Mouse (Mus musculus) liver, embryonic 14.5 days (tissue): ENCODE data around the gene Smagp. TPM values are rescaled to one million over a fixed set of nuclear protein-coding genes. Genes with fewer than 3 reads are reported as not detected.
A peak's percentile ranks its signal among the peaks of the same experiment; 100 is the strongest.

Source experiments
- ATAC-seq: fragments of 200-750 bp; cut with Nextera tagmentation; 2 replicates; pipeline ENCODE4 v1.8.0; 2017; ENCODE audit warnings: moderate number of reproducible peaks, mild to moderate bottlenecking, moderate library complexity; ENCODE audit not compliant: insufficient read depth
- DNase-seq, 3 experiments: peaks; one replicate each; pipeline ENCODE4 v3.0.0-alpha.2; 2012 to 2013; ENCODE audit warnings: low read depth in 3 of 3, low spot score in 3 of 3
- H3K27ac ChIP-seq: fragments of 300-500 bp; sonication (generic); 2 replicates; pipeline ENCODE4 v1.5.1; 2014; ENCODE audit warnings: moderate library complexity, mild to moderate bottlenecking, control low read depth, inconsistent platforms
- H3K27me3 ChIP-seq: fragments of 300-500 bp; sonication (generic); 2 replicates; pipeline ENCODE4 v1.6.1; 2014; ENCODE audit warnings: mild to moderate bottlenecking, low read length, moderate library complexity; ENCODE audit not compliant: control insufficient read depth, insufficient read depth
- H3K36me3 ChIP-seq: fragments of 300-500 bp; sonication (generic); replicated peaks from 2 replicates; pipeline ENCODE4 v1.6.1; 2014; ENCODE audit warnings: low read depth; ENCODE audit not compliant: control insufficient read depth, insufficient read depth
- H3K4me1 ChIP-seq, 2 experiments: fragments of 200-500 bp in 1 of 2; fragments of 300-500 bp in 1 of 2; sonication (generic) in 1 of 2; replicated peaks; 2 replicates each; pipeline ENCODE4 v1.6.1; 2012 to 2014; ENCODE audit warnings: antibody characterized with exemption in 1 of 2, inconsistent platforms in 1 of 2, low read length in 1 of 2; ENCODE audit not compliant: control insufficient read depth in 2 of 2, insufficient read depth in 2 of 2
- H3K4me2 ChIP-seq: fragments of 300-500 bp; sonication (generic); 2 replicates; pipeline ENCODE4 v1.6.1; 2014; ENCODE audit warnings: low read depth, mild to moderate bottlenecking, control low read depth, moderate library complexity
- H3K4me3 ChIP-seq, 2 experiments: fragments of 200-500 bp in 1 of 2; fragments of 300-500 bp in 1 of 2; sonication (generic) in 1 of 2; 2 replicates each; pipeline ENCODE4 v1.5.1; 2012 to 2014; ENCODE audit warnings: low read depth in 2 of 2, low read length in 2 of 2, mild to moderate bottlenecking in 2 of 2, control low read depth in 1 of 2, inconsistent platforms in 1 of 2, moderate library complexity in 1 of 2; ENCODE audit not compliant: insufficient read depth in 1 of 2
- H3K9ac ChIP-seq: fragments of 300-500 bp; sonication (generic); replicated peaks from 2 replicates; pipeline ENCODE4 v1.6.1; 2014; ENCODE audit warnings: mild to moderate bottlenecking, control low read depth, moderate library complexity
- H3K9me3 ChIP-seq: fragments of 300-500 bp; sonication (generic); 2 replicates; pipeline ENCODE4 v1.6.1; 2016; ENCODE audit warnings: low read length, mixed read lengths; ENCODE audit not compliant: control insufficient read depth
- CTCF ChIP-seq: IDR thresholded peaks from 2 replicates; pipeline ENCODE4 v1.5.1; 2016; ENCODE audit warnings: antibody characterized with exemption, low read depth, control low read depth
- EP300 ChIP-seq: IDR thresholded peaks from 2 replicates; pipeline ENCODE4 v1.6.1; 2016; ENCODE audit warnings: antibody characterized with exemption, low read depth
- WGBS: fragments of 180-500 bp; shearing (Covaris S2); extraction: QIAGEN DNeasy Blood & Tissue Kit; methylation state at CpG from one replicate; pipeline ENCODE4 v1.1.7; 2014; ENCODE audit not compliant: insufficient replicate concordance; 5-methylcytosine and 5-hydroxymethylcytosine counted together
- polyA plus RNA-seq, 2 experiments: library from polyadenylated mRNA; depleted of rRNA in 1 of 2; stranded (reverse) in 1 of 2; unstranded in 1 of 2; fragments of >200 nt; fragmentation: Nextera tagmentation in 1 of 2; extraction: Ambion mirVana in 1 of 2; gene quantifications; 2 replicates each; pipeline versions ENCODE4 v1.2.1 to v1.2.3; 2012 to 2014

Gene Smagp
- polyA plus RNA-seq, 2 experiments, result 6.8 to 7.3 TPM

- Histone ChIP-seq H3K4me3 (peak overlapping the region; percentile 77 to 79), H3K4me1 (peaks cover 11 to 17% of the 10 kb centered on the region in 2 experiments), H3K4me2 (peak overlapping the region; percentile 78), H3K27ac (peak overlapping the region; percentile 94), H3K27me3 (no peaks in the 10 kb centered on the region), H3K36me3 (peaks cover 41% of the 10 kb centered on the region), H3K9ac (peak overlapping the region; percentile 96), H3K9me3 (no peaks in the 10 kb centered on the region)
- peak; percentile 78 to 83 (median 81) for DNase-seq
- peak; percentile 72 for ATAC-seq
- WGBS, result under 1% methylated on average over 41 of the region's 43 CpGs
- no peak; the same call in 1 of the 2 replicates for TF ChIP-seq EP300
- no peak for TF ChIP-seq CTCF
Observed at GRCm38 (mm10) chr15:100615825-100616220, 20.9 kb downstream of the Smagp start.

GRCm38 (mm10) chr15:100614996-100615824 lies 21.5 kb downstream of the Smagp start, which contains the start of gene Dazap2:
Dazap2 (plus strand) TSS chr15:100615349.
- Histone ChIP-seq H3K36me3 (peaks cover 35% of the 10 kb centered on the region), H3K27me3 (no peaks in the 10 kb centered on the region), H3K27ac (peak within 1 kb of the TSS; percentile 94), H3K9ac (peak within 1 kb of the TSS; percentile 96), H3K4me3 (peak within 1 kb of the TSS; percentile 77 to 81), H3K4me1 (peaks cover 11 to 17% of the 10 kb centered on the region in 2 experiments), H3K9me3 (no peaks in the 10 kb centered on the region), H3K4me2 (peak within 1 kb of the TSS; percentile 87)
- WGBS, result under 1% methylated on average over 98 of the region's 99 CpGs
- DNase-seq (peak; percentile 94 to 98 (median 96)), ATAC-seq (peak; percentile 81)
- no peak for TF ChIP-seq EP300
- TF ChIP-seq CTCF, result no peak

- Histone ChIP-seq H3K27ac (peak overlapping the region; percentile 83), H3K36me3 (peaks cover 27% of the 10 kb centered on the region), H3K27me3 (no peaks in the 10 kb centered on the region), H3K4me2 (peak overlapping the region; percentile 87), H3K4me1 (peaks cover 11 to 17% of the 10 kb centered on the region in 2 experiments), H3K9me3 (no peaks in the 10 kb centered on the region), H3K4me3 (peak overlapping the region; percentile 74 to 81), H3K9ac (peak overlapping the region; percentile 78)
- WGBS, result 12% methylated on average over 43 of the region's 43 CpGs
- ATAC-seq, result peak; percentile 56
- TF ChIP-seq EP300 (no peak), CTCF (no peak)
- DNase-seq, result peak in 2 of 3 experiments; percentile 19 to 36
Observed at GRCm38 (mm10) chr15:100614218-100614995, 22.3 kb downstream of the Smagp start.

- Histone ChIP-seq H3K9me3 (no peaks in the 10 kb centered on the region), H3K27me3 (no peaks in the 10 kb centered on the region), H3K27ac (no peak overlapping the region), H3K9ac (no peak overlapping the region), H3K4me3 (peak overlapping the region in 1 of 2 experiments; percentile 18; a peak in 1 of 4 replicates), H3K4me1 (peaks cover 11 to 17% of the 10 kb centered on the region in 2 experiments), H3K36me3 (peaks cover 19% of the 10 kb centered on the region), H3K4me2 (peak overlapping the region; percentile 87)
- no peak for ATAC-seq
- TF ChIP-seq CTCF (peak; percentile 98), EP300 (no peak)
- peak; percentile 55 to 67 (median 55) for DNase-seq
- 13% methylated on average over 16 of the region's 16 CpGs for WGBS
Observed at GRCm38 (mm10) chr15:100613584-100613983, 23.2 kb downstream of the Smagp start.

- no peak overlapping the region for H3K4me2 ChIP-seq
- DNase-seq (no peak), ATAC-seq (no peak)
- no peak overlapping the region for H3K9ac ChIP-seq
- no peak overlapping the region for H3K27ac ChIP-seq
- no peaks in the 10 kb centered on the region for H3K27me3 ChIP-seq
- peaks cover 7% of the 10 kb centered on the region for H3K36me3 ChIP-seq
- 60% methylated on average over 2 of the region's 2 CpGs for WGBS
- no peaks in the 10 kb centered on the region for H3K9me3 ChIP-seq
- H3K4me3 ChIP-seq, result no peak overlapping the region
- peak; percentile 68 for TF ChIP-seq CTCF
- no peak for TF ChIP-seq EP300
- peaks cover 11 to 17% of the 10 kb centered on the region in 2 experiments for H3K4me1 ChIP-seq
Observed at GRCm38 (mm10) chr15:100612432-100612831, 24.3 kb downstream of the Smagp start.
